Mouse (Mus musculus) liver, adult 2 months (tissue): ENCODE results near the gene Nxf3.

Experiments used
- CTCF ChIP-seq: fragments of 200-500 bp; IDR thresholded peaks from 2 replicates; pipeline ENCODE4 v1.5.1; 2011; ENCODE audit warnings: low read depth, low read length, control low read depth
- POLR2A ChIP-seq: fragments of 200-500 bp; IDR thresholded peaks from 2 replicates; pipeline ENCODE4 v1.6.1; 2011; ENCODE audit warnings: low read length, control low read depth; ENCODE audit not compliant: insufficient read depth; ENCODE audit errors: extremely low read depth

DNA sequence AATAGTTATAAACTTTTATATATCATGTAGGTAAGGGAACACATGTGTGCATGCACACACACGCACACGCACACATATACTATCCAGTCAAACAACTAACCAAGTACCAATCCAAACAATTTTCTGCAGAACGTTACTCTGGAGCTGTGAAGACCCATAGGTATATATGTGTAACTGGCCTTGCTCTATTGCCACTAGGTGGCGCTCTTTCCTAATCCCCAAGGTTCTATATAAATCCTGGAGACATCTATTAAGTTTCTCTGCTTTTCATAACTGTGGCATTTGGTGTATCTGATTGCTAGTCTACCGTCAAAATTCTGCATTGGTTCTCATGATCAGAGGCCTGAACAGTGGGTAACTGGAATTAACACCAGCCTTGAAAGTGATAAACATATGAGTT is 37.5 kb downstream of the Nxf3 start:
- no peak for TF ChIP-seq POLR2A
- peak; percentile 16; the same call in 1 of the 2 replicates for TF ChIP-seq CTCF
